Mouse (Mus musculus) liver, embryonic 14.5 days (tissue): Measurements from ENCODE around the gene Arid1b. TPM values are rescaled to one million over a fixed set of nuclear protein-coding genes. Genes with fewer than 3 reads are reported as not detected.
A peak's percentile ranks its signal among the peaks of the same experiment; 100 is the strongest.

Experiments
- ATAC-seq: fragments of 200-750 bp; cut with Nextera tagmentation; 2 replicates; pipeline ENCODE4 v1.8.0; 2017; ENCODE audit warnings: moderate number of reproducible peaks, mild to moderate bottlenecking, moderate library complexity; ENCODE audit not compliant: insufficient read depth
- DNase-seq, 3 experiments: peaks; one replicate each; pipeline ENCODE4 v3.0.0-alpha.2; 2012 to 2013; ENCODE audit warnings: low read depth in 3 of 3, low spot score in 3 of 3
- H3K27ac ChIP-seq: fragments of 300-500 bp; sonication (generic); 2 replicates; pipeline ENCODE4 v1.5.1; 2014; ENCODE audit warnings: moderate library complexity, mild to moderate bottlenecking, control low read depth, inconsistent platforms
- H3K27me3 ChIP-seq: fragments of 300-500 bp; sonication (generic); 2 replicates; pipeline ENCODE4 v1.6.1; 2014; ENCODE audit warnings: mild to moderate bottlenecking, low read length, moderate library complexity; ENCODE audit not compliant: control insufficient read depth, insufficient read depth
- H3K36me3 ChIP-seq: fragments of 300-500 bp; sonication (generic); replicated peaks from 2 replicates; pipeline ENCODE4 v1.6.1; 2014; ENCODE audit warnings: low read depth; ENCODE audit not compliant: control insufficient read depth, insufficient read depth
- H3K4me1 ChIP-seq, 2 experiments: fragments of 200-500 bp in 1 of 2; fragments of 300-500 bp in 1 of 2; sonication (generic) in 1 of 2; replicated peaks; 2 replicates each; pipeline ENCODE4 v1.6.1; 2012 to 2014; ENCODE audit warnings: antibody characterized with exemption in 1 of 2, inconsistent platforms in 1 of 2, low read length in 1 of 2; ENCODE audit not compliant: control insufficient read depth in 2 of 2, insufficient read depth in 2 of 2
- H3K4me2 ChIP-seq: fragments of 300-500 bp; sonication (generic); 2 replicates; pipeline ENCODE4 v1.6.1; 2014; ENCODE audit warnings: low read depth, mild to moderate bottlenecking, control low read depth, moderate library complexity
- H3K4me3 ChIP-seq, 2 experiments: fragments of 200-500 bp in 1 of 2; fragments of 300-500 bp in 1 of 2; sonication (generic) in 1 of 2; 2 replicates each; pipeline ENCODE4 v1.5.1; 2012 to 2014; ENCODE audit warnings: low read depth in 2 of 2, low read length in 2 of 2, mild to moderate bottlenecking in 2 of 2, control low read depth in 1 of 2, inconsistent platforms in 1 of 2, moderate library complexity in 1 of 2; ENCODE audit not compliant: insufficient read depth in 1 of 2
- H3K9ac ChIP-seq: fragments of 300-500 bp; sonication (generic); replicated peaks from 2 replicates; pipeline ENCODE4 v1.6.1; 2014; ENCODE audit warnings: mild to moderate bottlenecking, control low read depth, moderate library complexity
- H3K9me3 ChIP-seq: fragments of 300-500 bp; sonication (generic); 2 replicates; pipeline ENCODE4 v1.6.1; 2016; ENCODE audit warnings: low read length, mixed read lengths; ENCODE audit not compliant: control insufficient read depth
- CTCF ChIP-seq: IDR thresholded peaks from 2 replicates; pipeline ENCODE4 v1.5.1; 2016; ENCODE audit warnings: antibody characterized with exemption, low read depth, control low read depth
- EP300 ChIP-seq: IDR thresholded peaks from 2 replicates; pipeline ENCODE4 v1.6.1; 2016; ENCODE audit warnings: antibody characterized with exemption, low read depth
- WGBS: fragments of 180-500 bp; shearing (Covaris S2); extraction: QIAGEN DNeasy Blood & Tissue Kit; methylation state at CpG from one replicate; pipeline ENCODE4 v1.1.7; 2014; ENCODE audit not compliant: insufficient replicate concordance; 5-methylcytosine and 5-hydroxymethylcytosine counted together
- polyA plus RNA-seq, 2 experiments: library from polyadenylated mRNA; depleted of rRNA in 1 of 2; stranded (reverse) in 1 of 2; unstranded in 1 of 2; fragments of >200 nt; fragmentation: Nextera tagmentation in 1 of 2; extraction: Ambion mirVana in 1 of 2; gene quantifications; 2 replicates each; pipeline versions ENCODE4 v1.2.1 to v1.2.3; 2012 to 2014

The Arid1b gene
- polyA plus RNA-seq, 2 experiments: 2.6 to 3.1 TPM

- H3K9me3 ChIP-seq: no peaks in the 10 kb centered on the region
- no peak overlapping the region for H3K9ac ChIP-seq
- TF ChIP-seq CTCF: no peak
- no peak for TF ChIP-seq EP300
- no peak for DNase-seq
- H3K4me3 ChIP-seq: no peak overlapping the region
- H3K4me2 ChIP-seq: no peak overlapping the region
- 84% methylated on average over 7 of the region's 7 CpGs for WGBS
- H3K36me3 ChIP-seq: no peaks in the 10 kb centered on the region
- no peak for ATAC-seq
- no peak overlapping the region for H3K27ac ChIP-seq
- no peaks in the 10 kb centered on the region for H3K27me3 ChIP-seq
- H3K4me1 ChIP-seq: no peaks in the 10 kb centered on the region
Measured at GRCm38 (mm10) chr17:5295948-5296262, 301.8 kb downstream of the Arid1b start.

DNA sequence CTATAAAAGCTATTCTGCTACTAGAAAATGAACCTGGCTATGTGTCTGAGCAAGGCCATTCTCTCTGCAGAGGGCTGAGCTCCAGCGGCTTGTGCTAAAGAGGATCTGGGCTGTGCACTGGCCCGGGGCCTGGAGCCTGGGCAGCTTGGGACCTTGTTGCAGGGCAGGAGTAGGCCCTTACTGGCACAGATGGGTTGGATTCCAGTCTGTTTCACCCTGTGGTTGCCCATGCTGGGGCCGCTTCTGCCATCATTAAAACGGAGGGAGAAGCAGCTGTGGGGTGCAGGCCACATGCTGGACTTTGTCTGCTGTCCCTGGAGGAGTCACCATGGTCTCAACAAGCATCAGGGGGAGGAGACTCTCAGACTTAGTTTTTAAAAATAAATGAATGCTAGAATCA is 303.4 kb downstream of the Arid1b start:
- Histone ChIP-seq H3K27ac (no peak overlapping the region), H3K4me2 (no peak overlapping the region), H3K9me3 (no peaks in the 10 kb centered on the region), H3K36me3 (no peaks in the 10 kb centered on the region), H3K4me3 (no peak overlapping the region), H3K4me1 (no peaks in the 10 kb centered on the region), H3K27me3 (no peaks in the 10 kb centered on the region), H3K9ac (no peak overlapping the region)
- TF ChIP-seq CTCF (no peak), EP300 (no peak)
- no peak for ATAC-seq
- no peak for DNase-seq
- WGBS: 78% methylated on average over 4 of the region's 4 CpGs

DNA sequence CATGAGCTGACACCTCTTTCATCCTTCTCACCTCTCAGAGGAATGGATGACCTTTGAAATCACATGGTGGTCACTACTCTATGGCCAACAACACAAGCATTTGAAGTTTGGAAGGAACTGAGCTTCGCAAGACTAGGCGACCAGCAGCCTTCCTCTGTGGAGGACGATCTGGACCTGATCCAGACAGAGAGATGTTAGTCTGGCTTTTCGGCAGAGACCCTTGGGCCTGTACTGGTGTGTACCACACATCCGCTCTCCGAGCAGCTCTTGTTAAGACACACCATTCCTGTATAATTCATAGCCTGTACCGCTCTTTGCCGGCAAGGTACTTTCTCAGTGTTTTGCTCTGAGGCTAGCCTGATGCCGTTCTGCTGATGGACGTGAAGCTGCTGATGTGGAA is 303.9 kb downstream of the Arid1b start:
- TF ChIP-seq CTCF (no peak), EP300 (no peak)
- ATAC-seq: no peak
- no peaks in the 10 kb centered on the region for H3K27me3 ChIP-seq

GRCm38 (mm10) chr17:5298891-5299559 is 304.9 kb downstream of the Arid1b start:
- ATAC-seq: no peak
- Histone ChIP-seq H3K27ac (no peak overlapping the region), H3K9ac (no peak overlapping the region), H3K36me3 (no peaks in the 10 kb centered on the region), H3K4me3 (no peak overlapping the region), H3K4me1 (no peaks in the 10 kb centered on the region), H3K9me3 (no peaks in the 10 kb centered on the region), H3K27me3 (no peaks in the 10 kb centered on the region), H3K4me2 (no peak overlapping the region)
- 64% methylated on average over 5 of the region's 5 CpGs for WGBS
- no peak for DNase-seq
- TF ChIP-seq EP300 (no peak), CTCF (no peak)

More for the DNA sequence above, 303.9 kb downstream of the Arid1b start:
- Histone ChIP-seq H3K9ac (no peak overlapping the region), H3K36me3 (no peaks in the 10 kb centered on the region), H3K27ac (no peak overlapping the region), H3K4me2 (no peak overlapping the region), H3K4me3 (no peak overlapping the region), H3K4me1 (no peaks in the 10 kb centered on the region), H3K9me3 (no peaks in the 10 kb centered on the region)
- WGBS: 87% methylated on average over 10 of the region's 10 CpGs
- DNase-seq: no peak

DNA sequence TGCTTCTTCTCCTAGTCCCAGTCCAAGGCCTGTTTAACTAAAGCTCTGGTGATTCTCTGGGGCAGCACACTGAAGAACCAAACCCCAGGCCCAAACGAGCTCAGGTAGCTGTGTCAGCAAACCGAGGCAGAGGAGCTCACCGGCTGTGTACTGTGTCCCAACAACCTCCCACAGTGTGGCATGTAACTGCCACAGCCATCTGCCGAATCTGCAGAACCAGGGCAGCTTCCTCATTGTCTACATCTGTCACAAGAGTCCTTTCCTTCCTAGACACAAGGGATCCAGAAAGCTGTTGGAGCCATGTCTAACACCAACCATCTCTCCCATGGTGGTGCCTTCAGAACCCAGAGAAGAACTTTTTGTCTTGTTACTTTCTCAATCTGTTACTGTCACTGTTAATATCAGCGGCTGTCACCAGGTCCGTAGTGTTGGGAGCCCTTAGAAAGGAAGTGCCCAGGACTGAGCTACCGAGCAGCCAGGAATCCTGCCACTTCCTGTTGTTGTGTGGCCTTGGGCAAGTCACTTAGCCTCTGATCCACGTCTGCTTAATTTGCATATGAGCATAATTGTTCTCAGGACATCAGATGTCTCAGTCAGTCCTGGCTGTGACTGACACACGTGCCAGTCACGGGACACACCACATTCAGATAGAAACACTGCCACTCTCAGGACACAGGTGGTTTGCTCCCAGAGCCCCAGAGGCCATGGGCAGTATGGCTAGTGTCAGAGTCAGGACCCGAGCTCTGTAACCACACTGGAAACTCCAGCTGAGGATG is 309.0 kb downstream of the Arid1b start:
- WGBS: 29% methylated on average over 11 of the region's 11 CpGs
- ATAC-seq (0 out of 2 replicates have a peak, but pooled peaks have one; percentile 18), DNase-seq (no peak)
- H3K27ac ChIP-seq: no peak overlapping the region
- no peak overlapping the region for H3K9ac ChIP-seq
- H3K36me3 ChIP-seq: no peaks in the 10 kb centered on the region
- H3K4me1 ChIP-seq: no peaks in the 10 kb centered on the region
- H3K9me3 ChIP-seq: no peaks in the 10 kb centered on the region
- no peaks in the 10 kb centered on the region for H3K27me3 ChIP-seq
- TF ChIP-seq EP300: no peak
- peak; percentile 23 for TF ChIP-seq CTCF
- H3K4me2 ChIP-seq: no peak overlapping the region
- H3K4me3 ChIP-seq: no peak overlapping the region
